Mouse (Mus musculus): ENCODE data around the gene Mttp.

The Mttp gene

DNA sequence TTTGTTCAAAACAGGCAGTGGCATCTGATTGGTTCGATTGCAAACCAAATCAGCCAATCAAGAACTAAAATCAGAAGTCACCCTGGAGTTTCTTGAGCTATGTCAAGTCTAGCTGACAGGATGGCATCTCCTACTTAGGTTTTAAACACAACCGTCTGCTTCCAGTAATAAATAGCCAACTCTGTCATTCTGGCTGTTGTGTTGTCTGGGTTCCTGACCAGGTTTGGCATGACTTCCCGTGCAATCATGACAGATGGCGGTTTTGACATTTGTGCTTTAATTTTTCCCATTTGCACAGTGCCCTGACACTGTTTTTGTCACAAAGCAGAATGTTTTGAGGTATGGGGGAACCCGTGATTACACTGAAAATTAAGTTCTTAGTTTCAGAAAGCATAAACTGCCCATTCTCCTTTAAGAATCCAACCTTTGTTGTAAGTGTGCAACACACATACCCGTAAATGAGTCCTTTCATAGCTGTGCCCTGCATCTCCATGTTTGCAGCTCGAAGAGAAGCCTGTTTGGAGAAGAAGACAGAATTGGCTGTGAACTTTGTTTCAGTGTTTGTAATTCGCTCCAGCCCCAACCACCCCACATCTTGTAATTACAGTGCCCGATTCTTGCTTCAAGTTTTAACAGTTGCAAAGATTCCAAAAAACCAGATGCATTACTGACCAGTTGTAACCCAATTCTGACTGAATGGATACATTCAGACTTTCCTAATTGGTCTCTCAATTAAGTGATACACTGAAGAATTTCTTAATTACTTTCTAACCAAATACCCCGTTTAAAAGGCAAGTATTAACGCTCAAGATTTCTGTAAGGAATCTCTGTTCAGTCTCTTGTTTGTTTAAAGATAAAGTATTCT is 67.1 kb downstream of the Mttp start:
- no peak for DNase-seq

DNA sequence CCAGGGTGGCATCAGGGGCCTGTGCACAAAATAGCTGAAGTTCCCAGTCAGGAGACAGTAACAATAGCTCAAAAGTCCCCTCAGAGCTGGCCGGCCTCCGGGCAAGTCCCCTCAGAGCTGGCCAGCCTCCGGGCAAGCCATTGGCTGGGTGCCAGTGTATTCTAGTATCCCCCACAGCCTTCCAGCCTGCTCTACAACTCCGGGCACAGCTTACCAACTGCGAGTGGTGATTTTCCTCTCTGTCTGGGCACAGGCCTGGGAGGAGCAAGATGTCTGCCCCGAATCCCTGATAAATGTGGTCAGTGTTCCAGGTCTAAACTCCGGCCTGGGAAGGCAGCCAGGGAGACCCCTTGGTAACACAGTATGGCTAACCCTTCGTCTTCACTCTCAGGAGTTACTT is 69.6 kb downstream of the Mttp start:
- DNase-seq, result no peak

GRCm38 (mm10) chr3:138074214-138074613 is 70.6 kb downstream of the Mttp start:
- DNase-seq, result no peak

DNA sequence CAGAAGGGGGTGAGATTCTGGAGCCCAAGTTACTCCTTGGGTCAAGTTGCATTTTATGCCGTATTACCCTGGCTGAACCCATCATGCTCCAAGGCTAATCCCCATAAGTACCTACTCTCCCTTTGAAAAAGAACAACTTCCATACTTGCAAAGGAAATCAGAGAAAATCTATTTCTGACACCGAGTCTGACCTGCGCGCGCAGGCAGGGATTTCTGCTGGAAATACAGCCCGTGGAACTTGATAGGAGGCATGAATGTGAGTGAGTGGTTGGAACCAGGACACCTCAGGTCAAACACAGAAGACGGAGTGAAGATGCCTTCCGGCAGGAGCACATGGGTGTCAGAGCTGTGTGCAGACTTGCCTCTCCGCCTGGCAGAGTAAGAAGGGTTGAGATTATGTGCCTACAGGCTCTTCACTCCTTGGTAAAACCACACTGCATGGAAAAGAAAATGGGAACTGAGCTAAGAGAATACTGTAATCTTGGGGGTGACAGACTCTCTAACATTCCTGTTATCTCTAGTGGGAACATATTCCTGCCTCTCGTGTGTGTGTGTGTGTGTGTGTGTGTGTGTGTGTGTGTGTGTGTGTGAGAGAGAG is 73.2 kb downstream of the Mttp start:
- no peak for DNase-seq

DNA sequence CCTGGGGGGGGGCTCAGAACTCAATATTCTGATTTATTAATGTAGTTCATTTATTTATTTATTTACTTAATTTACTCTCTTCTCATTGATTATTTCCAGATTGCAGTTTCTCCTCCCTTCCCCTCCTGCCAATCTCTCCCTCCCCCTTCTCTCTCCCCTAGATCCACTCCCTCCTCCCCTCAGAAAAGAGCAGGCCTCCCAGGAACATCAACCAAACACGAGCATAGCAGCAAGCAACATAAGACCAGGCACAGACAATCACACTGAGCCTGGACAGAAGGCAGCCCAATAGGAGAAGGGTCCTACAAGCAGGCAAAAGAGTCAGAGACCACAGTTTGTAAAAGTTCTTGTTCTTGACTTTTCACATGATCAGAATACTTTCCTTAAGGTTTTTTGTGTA is 73.8 kb downstream of the Mttp start:
- DNase-seq, result no peak

DNA sequence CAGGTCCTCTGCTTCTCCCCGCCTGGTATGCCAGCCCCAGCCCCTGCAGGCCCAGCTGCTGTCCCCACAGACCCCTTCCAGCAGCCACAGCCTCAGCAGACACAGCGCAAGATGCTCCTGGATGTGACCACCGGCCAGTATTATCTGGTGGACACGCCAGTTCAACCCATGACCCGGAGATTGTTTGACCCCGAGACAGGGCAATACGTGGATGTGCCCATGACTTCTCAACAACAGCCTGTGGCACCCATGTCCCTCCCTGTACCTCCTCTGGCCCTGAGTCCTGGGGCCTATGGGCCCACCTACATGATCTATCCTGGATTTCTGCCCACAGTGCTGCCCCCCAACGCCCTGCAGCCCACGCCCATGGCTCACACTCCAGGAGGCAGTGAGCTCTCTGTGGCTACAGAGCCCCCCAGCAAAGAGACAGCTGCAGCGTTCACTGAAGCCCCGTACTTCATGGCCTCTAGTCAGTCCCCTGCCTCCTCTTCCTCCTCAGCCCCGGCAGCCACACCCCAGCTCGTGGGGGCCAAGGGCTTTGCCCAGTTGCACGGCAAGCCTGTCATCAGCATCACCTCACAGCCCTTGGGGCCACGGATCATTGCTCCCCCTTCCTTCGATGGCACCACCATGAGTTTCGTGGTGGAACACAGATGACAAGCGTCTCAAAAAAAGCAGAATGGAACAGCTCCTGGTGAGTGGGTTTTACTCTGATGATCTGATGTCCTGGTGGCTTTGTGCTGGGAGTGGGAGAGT is 74.8 kb downstream of the Mttp start:
- DNase-seq, result no peak

- no peak for DNase-seq
Measured at GRCm38 (mm10) chr3:138068103-138068502, 76.7 kb downstream of the Mttp start.

GRCm38 (mm10) chr3:138067288-138067687 is 77.5 kb downstream of the Mttp start, which contains the start of gene Gm5105:
Gm5105 (minus strand) TSS chr3:138067388.
- DNase-seq, result no peak

DNA sequence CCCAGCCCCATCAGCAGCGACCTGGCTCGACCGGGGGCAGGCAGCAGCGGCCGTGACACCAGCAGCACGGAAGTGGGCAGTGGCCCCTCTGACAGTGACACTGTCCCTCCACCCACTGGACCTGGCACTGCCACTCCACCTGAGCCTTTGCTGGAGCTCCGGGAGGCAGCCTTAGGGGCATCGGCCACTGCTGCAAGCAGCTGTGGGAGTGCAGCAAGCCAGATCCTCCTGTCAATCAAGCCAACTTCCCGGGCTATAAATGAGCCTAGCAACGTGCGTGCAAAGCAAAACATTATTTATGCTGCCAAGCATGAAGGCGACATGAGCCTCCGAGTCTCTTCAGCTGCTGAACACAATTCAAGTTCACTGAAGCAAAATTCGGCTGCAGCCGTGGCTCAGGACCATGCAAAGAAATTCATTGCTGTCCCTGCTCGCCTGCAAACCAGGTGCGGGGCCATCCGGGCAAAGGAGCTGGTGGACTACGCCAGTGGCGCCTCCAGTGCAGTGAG is 78.4 kb downstream of the Mttp start:
- no peak for DNase-seq

GRCm38 (mm10) chr3:138065930-138066329 is 78.8 kb downstream of the Mttp start:
- no peak for DNase-seq

- DNase-seq, result no peak
Measured at GRCm38 (mm10) chr3:138064732-138065645, 79.8 kb downstream of the Mttp start, which contains the start of gene 1110002E22Rik. 1110002E22Rik (plus strand) TSS chr3:138065052.

DNA sequence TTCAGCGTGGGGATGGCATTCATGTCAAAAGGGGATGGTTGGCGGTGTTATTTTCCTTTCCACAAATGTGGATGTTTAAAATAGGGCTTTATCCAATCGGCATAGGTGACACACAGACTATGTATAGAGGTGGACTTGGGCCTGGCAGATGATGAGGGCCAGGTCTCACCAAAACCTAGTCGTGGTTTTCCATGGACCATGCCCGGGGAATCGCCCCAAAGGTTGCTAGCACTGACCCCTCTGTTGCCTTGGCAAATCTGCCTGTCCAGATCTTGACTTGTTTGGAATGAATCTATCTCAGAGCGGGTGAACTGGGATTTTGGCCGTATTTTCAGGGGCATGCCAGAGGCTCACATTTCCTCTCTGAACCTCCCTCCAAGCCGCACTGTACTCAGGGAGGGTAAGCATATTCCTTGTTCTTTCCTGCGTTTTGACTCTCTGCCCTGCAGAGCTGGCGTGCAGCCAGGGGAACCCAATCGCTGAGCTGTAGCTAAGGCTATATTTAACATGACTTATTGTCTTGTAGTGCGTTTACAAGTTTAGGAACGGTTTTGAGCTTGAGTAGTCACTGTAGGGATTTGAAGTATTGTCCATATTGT is 80.9 kb downstream of the Mttp start:
- no peak for DNase-seq

GRCm38 (mm10) chr3:138062673-138063072 is 82.1 kb downstream of the Mttp start:
- DNase-seq, result no peak

- no peak for DNase-seq
Measured at GRCm38 (mm10) chr3:138061205-138061911, 83.4 kb downstream of the Mttp start.

DNA sequence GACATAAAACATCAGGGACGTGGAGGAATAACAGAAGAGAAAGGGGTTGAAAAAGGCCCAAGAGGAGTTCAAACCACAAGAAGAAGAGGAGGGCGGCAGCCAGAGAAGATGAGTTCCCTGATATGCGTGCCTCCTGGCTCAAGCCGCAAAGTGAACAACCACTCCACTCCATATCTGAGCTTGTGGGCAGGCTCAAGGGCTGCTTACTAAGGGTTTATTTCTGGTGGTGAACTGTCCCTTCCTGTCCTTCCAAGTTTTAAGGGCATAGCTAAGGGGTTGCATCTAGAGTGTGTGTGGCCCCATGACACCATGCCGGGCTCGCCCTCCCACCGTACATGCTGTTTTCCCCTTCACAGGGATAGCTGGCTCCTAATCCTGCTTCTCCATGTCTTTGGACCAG is 84.3 kb downstream of the Mttp start:
- no peak for DNase-seq

GRCm38 (mm10) chr3:138058226-138058625 is 86.5 kb downstream of the Mttp start:
- DNase-seq, result no peak

DNA sequence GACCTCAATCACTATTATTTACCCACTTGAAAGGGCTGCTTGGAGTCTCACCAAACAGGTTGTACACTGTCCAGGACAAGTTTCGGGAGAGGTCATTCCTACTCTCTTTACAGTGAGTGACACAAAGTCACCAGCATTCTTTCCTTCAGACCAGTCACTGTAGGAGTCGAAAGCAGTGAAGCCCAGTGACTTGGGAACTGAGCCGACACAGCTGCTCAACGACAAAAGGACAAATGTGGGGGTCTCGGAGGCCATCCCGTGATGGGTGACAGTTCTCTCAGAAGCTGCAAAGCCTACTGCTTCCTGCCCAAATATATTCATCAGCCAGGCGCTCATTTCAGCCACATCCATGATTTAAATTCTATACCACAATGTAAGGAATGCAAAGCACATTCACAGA is 87.8 kb downstream of the Mttp start:
- DNase-seq, result no peak

- DNase-seq, result no peak
Measured at GRCm38 (mm10) chr3:138053969-138054368, 90.8 kb downstream of the Mttp start.

GRCm38 (mm10) chr3:138051431-138051830 is 93.3 kb downstream of the Mttp start:
- DNase-seq, result no peak

GRCm38 (mm10) chr3:138050772-138051171 is 94.0 kb downstream of the Mttp start:
- DNase-seq, result no peak

GRCm38 (mm10) chr3:138049555-138049954 is 95.2 kb downstream of the Mttp start:
- no peak for DNase-seq

All from thymus, postnatal 36 days (tissue).